Mouse (Mus musculus) left cerebral cortex, postnatal 14 days (tissue): ENCODE data around the gene Gipc3. TPM values are rescaled to one million over a fixed set of nuclear protein-coding genes. Genes with fewer than 3 reads are reported as not detected.

Experiments used
- DNase-seq, 2 experiments: peaks; one replicate each; pipeline ENCODE4 v3.0.0; 2021 to 2022; ENCODE audit warnings: low spot score in 2 of 2, mixed read lengths in 1 of 2
- intact Hi-C: fragments of 180-260 bp; cut with DNase I; formaldehyde crosslinking; loops from one replicate; pipeline ENCODE4 v1.15.1; 2025
- total RNA-seq, 2 experiments: library from RNA; stranded (reverse); gene quantifications; 2 replicates each; pipeline ENCODE4 v1.2.3; 2021

Gene Gipc3
- total RNA-seq, 2 experiments from 2014 or later = 0.51 to 0.97 TPM

- intact Hi-C loops = no loop called here
- no peak for DNase-seq
These were observed 36.8 kb downstream of the Gipc3 start for GRCm38 (mm10) chr10:81306173-81306668.

- no peak for DNase-seq
- intact Hi-C loops = no loop called here
These were observed 37.4 kb downstream of the Gipc3 start for GRCm38 (mm10) chr10:81305663-81306062.

- DNase-seq = no peak
- intact Hi-C loops = no loop called here
These were observed 38.3 kb downstream of the Gipc3 start for GRCm38 (mm10) chr10:81304597-81305238.

GRCm38 (mm10) chr10:81303761-81304160 lies 39.3 kb downstream of the Gipc3 start:
- intact Hi-C loops = no loop called here
- no peak for DNase-seq

- DNase-seq = no peak
- intact Hi-C loops = no loop called here
These were observed 39.8 kb downstream of the Gipc3 start for GRCm38 (mm10) chr10:81303258-81303657.

- peak; percentile 71 to 80 for DNase-seq
- intact Hi-C loops = no loop called here
These were observed 40.3 kb downstream of the Gipc3 start for GRCm38 (mm10) chr10:81302781-81303218.

- no peak for DNase-seq
- intact Hi-C loops = no loop called here
These were observed 40.8 kb downstream of the Gipc3 start for GRCm38 (mm10) chr10:81302288-81302687.

GRCm38 (mm10) chr10:81301321-81301720 lies 41.7 kb downstream of the Gipc3 start:
- DNase-seq = no peak
- intact Hi-C loops = no loop called here

- intact Hi-C loops = no loop called here
- DNase-seq = no peak
These were observed 42.6 kb downstream of the Gipc3 start for GRCm38 (mm10) chr10:81300352-81300907.

- intact Hi-C loops = no loop called here
- no peak for DNase-seq
These were observed 43.3 kb downstream of the Gipc3 start for GRCm38 (mm10) chr10:81299585-81300351.

GRCm38 (mm10) chr10:81298369-81299100 lies 44.5 kb downstream of the Gipc3 start:
- DNase-seq = peak; percentile 57 to 66
- intact Hi-C loops = no loop called here

GRCm38 (mm10) chr10:81297845-81298244 lies 45.2 kb downstream of the Gipc3 start:
- no peak for DNase-seq
- intact Hi-C loops = no loop called here

- intact Hi-C loops = no loop called here
- no peak for DNase-seq
These were observed 45.8 kb downstream of the Gipc3 start for GRCm38 (mm10) chr10:81297246-81297645.

- DNase-seq = peak in 1 of 2 experiments; percentile 73
- intact Hi-C loops = no loop called here
These were observed 47.9 kb downstream of the Gipc3 start for GRCm38 (mm10) chr10:81295185-81295584.

- no peak for DNase-seq
- intact Hi-C loops = no loop called here
These were observed 48.6 kb downstream of the Gipc3 start for GRCm38 (mm10) chr10:81294442-81294841.

- no peak for DNase-seq
- intact Hi-C loops = no loop called here
These were observed 49.6 kb downstream of the Gipc3 start for GRCm38 (mm10) chr10:81293334-81294030.

- DNase-seq = peak; percentile 100
- intact Hi-C loops = no loop called here
These were observed 50.3 kb downstream of the Gipc3 start, which contains the start of gene Pip5k1c for GRCm38 (mm10) chr10:81292554-81293333. Gene Pip5k1c (plus strand): TSS chr10:81292963.

GRCm38 (mm10) chr10:81291511-81292104 lies 51.5 kb downstream of the Gipc3 start, which contains the start of gene Tjp3:
Gene Tjp3 (minus strand): TSS chr10:81291581.
- DNase-seq = no peak
- intact Hi-C loops = no loop called here
